Mouse (Mus musculus): ENCODE results near the gene Olfr1350. TPM values are rescaled to one million over a fixed set of nuclear protein-coding genes. Genes with fewer than 3 reads are reported as not detected.
"Not testable (repeated sequence)": the region's sequence is repeated elsewhere in the genome, so short reads cannot be mapped to it uniquely, and the experiment has no call there.

Gene Olfr1350
- polyA plus RNA-seq (2015; fragmentation: Nextera tagmentation; extraction: Ambion mirVana): not detected in 2 replicates

- peaks cover 14% of the 10 kb centered on the region for H3K9me3 ChIP-seq
- no peak within 1 kb of the TSS for H3K4me3 ChIP-seq
- H3K36me3 ChIP-seq: no peaks in the 10 kb centered on the region
- H3K4me1 ChIP-seq (replicated peaks): no peaks in the 10 kb centered on the region
- no peak for ATAC-seq (ENCODE audit: low FRiP score)
- no peak within 1 kb of the TSS for H3K4me2 ChIP-seq
- H3K27ac ChIP-seq: no peak within 1 kb of the TSS
- H3K9ac ChIP-seq: no peak within 1 kb of the TSS
- no peaks in the 10 kb centered on the region for H3K27me3 ChIP-seq
Measured at GRCm38 (mm10) chr7:6564541-6564940, at the start of gene Olfr1350. Gene Olfr1350, plus strand, starts transcription at chr7:6564841.

GRCm38 (mm10) chr7:6521666-6522065 is 43.0 kb upstream of the Olfr1350 start:
- no peak for ATAC-seq (ENCODE audit: low FRiP score)
- no peak overlapping the region for H3K27ac ChIP-seq
- H3K27me3 ChIP-seq: no peaks in the 10 kb centered on the region
- H3K4me3 ChIP-seq: no peak overlapping the region
- H3K9me3 ChIP-seq: peaks cover under 1% of the 10 kb centered on the region; the same call in 1 of the 2 replicates
- no peak overlapping the region for H3K9ac ChIP-seq
- 40% methylated on average over 1 of the region's 1 CpGs for WGBS
- no peaks in the 10 kb centered on the region for H3K4me1 ChIP-seq (replicated peaks)
- no peaks in the 10 kb centered on the region for H3K36me3 ChIP-seq
- H3K4me2 ChIP-seq: no peak overlapping the region

GRCm38 (mm10) chr7:6522850-6523249 is 41.8 kb upstream of the Olfr1350 start, which contains the start of gene Olfr1349:
Gene Olfr1349, minus strand, starts transcription at chr7:6522950.
- Histone ChIP-seq H3K27ac (no peak within 1 kb of the TSS), H3K9ac (no peak within 1 kb of the TSS), H3K4me1 (replicated peaks) (no peaks in the 10 kb centered on the region), H3K9me3 (peaks cover 3% of the 10 kb centered on the region; the same call in 1 of the 2 replicates), H3K36me3 (no peaks in the 10 kb centered on the region), H3K4me2 (no peak within 1 kb of the TSS), H3K4me3 (no peak within 1 kb of the TSS), H3K27me3 (no peaks in the 10 kb centered on the region)
- no peak for ATAC-seq (ENCODE audit: low FRiP score)
- 80% methylated on average over 5 of the region's 5 CpGs for WGBS

DNA sequence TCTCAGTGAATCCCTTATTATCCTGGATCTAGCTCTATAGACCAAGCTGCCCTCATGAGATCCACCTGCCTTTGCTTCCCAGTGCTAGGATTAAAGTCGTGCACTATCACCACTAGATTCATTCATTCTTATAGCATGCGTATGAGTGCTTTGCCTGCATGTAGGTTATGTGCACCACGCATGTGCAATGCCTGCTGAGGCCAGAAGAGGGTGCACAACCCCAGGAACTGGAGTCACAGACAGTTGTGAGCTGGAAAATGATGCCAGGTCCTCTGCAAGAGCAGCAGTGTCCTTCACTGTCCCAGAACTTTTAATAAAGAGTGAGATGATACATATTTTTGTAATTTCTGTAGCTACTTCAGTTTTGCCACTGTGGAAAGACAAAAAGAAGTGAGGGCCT is 39.6 kb upstream of the Olfr1350 start:
- Histone ChIP-seq H3K9ac (no peak overlapping the region), H3K36me3 (no peaks in the 10 kb centered on the region), H3K27ac (no peak overlapping the region), H3K27me3 (no peaks in the 10 kb centered on the region), H3K4me1 (replicated peaks) (no peaks in the 10 kb centered on the region), H3K4me2 (no peak overlapping the region), H3K4me3 (no peak overlapping the region), H3K9me3 (peaks cover 3% of the 10 kb centered on the region; the same call in 1 of the 2 replicates)
- no peak for ATAC-seq (ENCODE audit: low FRiP score)
- WGBS: 66% methylated on average over 3 of the region's 3 CpGs

DNA sequence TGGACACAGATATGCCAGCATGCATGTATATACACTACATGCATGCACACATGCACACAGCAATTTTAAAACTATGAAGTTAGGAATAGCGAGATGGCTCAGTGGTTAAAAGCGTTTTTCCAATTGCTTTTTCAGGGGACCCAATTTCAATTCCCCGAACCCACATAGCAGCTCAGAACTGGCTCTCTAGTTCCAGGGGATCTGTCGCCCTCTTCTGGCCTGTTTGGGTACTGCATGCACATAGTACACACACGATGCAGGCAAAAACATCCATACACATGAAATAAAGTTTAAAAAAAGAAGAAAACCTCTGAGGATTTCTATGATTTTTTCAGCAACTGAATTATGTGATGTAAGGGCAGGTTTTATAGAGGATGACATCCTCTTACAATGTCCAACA is 38.5 kb upstream of the Olfr1350 start:
- Histone ChIP-seq H3K4me1 (replicated peaks) (no peaks in the 10 kb centered on the region), H3K27ac (no peak overlapping the region), H3K27me3 (no peaks in the 10 kb centered on the region), H3K36me3 (no peaks in the 10 kb centered on the region), H3K9me3 (peaks cover 3% of the 10 kb centered on the region; the same call in 1 of the 2 replicates), H3K4me3 (no peak overlapping the region), H3K9ac (no peak overlapping the region), H3K4me2 (no peak overlapping the region)
- no peak for ATAC-seq (ENCODE audit: low FRiP score)
- 68% methylated on average over 5 of the region's 5 CpGs for WGBS

- H3K4me2 ChIP-seq: no peak overlapping the region
- H3K9me3 ChIP-seq: no peaks in the 10 kb centered on the region
- no peaks in the 10 kb centered on the region for H3K27me3 ChIP-seq
- no peak overlapping the region for H3K27ac ChIP-seq
- H3K4me3 ChIP-seq: no peak overlapping the region
- H3K9ac ChIP-seq: no peak overlapping the region
- 58% methylated on average over 8 of the region's 8 CpGs for WGBS
- peak; percentile 57 for ATAC-seq (ENCODE audit: low FRiP score)
- no peaks in the 10 kb centered on the region for H3K4me1 ChIP-seq (replicated peaks)
- H3K36me3 ChIP-seq: no peaks in the 10 kb centered on the region
Measured at GRCm38 (mm10) chr7:6586096-6586759, 21.6 kb downstream of the Olfr1350 start.

DNA sequence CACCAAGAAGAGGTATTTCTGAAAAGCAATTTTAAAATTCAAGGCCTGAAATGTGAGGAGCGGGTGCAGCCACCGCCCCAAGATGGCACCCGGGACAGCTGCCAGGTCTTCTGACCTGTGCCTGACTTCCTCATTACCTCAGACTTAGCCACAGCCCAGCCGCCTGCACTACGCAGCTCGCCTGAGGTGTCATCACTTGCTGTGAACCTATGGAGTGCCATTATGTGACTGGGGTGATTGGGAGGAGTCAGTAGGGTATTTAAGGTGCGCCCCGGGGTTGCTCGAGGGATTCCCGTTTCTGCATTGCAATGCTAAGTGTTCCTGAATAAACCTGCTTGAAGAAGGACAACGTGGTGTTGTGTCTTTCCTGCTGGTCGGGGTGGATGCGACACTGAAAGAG is 24.1 kb downstream of the Olfr1350 start:
- H3K4me1 ChIP-seq (replicated peaks); H3K36me3 ChIP-seq; H3K9me3 ChIP-seq; H3K4me2 ChIP-seq; H3K9ac ChIP-seq; H3K27me3 ChIP-seq; H3K27ac ChIP-seq; ATAC-seq (ENCODE audit: low FRiP score); H3K4me3 ChIP-seq: not testable (repeated sequence)
- WGBS: 88% methylated on average over 13 of the region's 13 CpGs

GRCm38 (mm10) chr7:6603331-6603730 is 38.7 kb downstream of the Olfr1350 start:
- peaks cover 16% of the 10 kb centered on the region for H3K9me3 ChIP-seq
- no peak overlapping the region for H3K4me3 ChIP-seq
- H3K27ac ChIP-seq: no peak overlapping the region
- no peak overlapping the region for H3K4me2 ChIP-seq
- H3K9ac ChIP-seq: no peak overlapping the region
- no peak for ATAC-seq (ENCODE audit: low FRiP score)
- WGBS: 92% methylated on average over 9 of the region's 9 CpGs
- no peaks in the 10 kb centered on the region for H3K27me3 ChIP-seq
- no peaks in the 10 kb centered on the region for H3K4me1 ChIP-seq (replicated peaks)
- H3K36me3 ChIP-seq: no peaks in the 10 kb centered on the region

Other genes starting within 250 kb of the Olfr1350 start
- gene Zfp583, start 233.6 kb upstream of the Olfr1350 start, polyA plus RNA-seq (2015; fragmentation: Nextera tagmentation; extraction: Ambion mirVana): 13.0 and 15.7 TPM in 2 replicates
- gene Gm3854, start 221.1 kb upstream of the Olfr1350 start, polyA plus RNA-seq (2015; fragmentation: Nextera tagmentation; extraction: Ambion mirVana): 6.7 and 9.0 TPM in 2 replicates
- gene Zfp78, start 201.6 kb upstream of the Olfr1350 start, polyA plus RNA-seq (2015; fragmentation: Nextera tagmentation; extraction: Ambion mirVana): 3.6 and 4.2 TPM in 2 replicates
- 16.2 and 17.0 TPM in 2 replicates for gene Zfp28, start 181.5 kb upstream of the Olfr1350 start, polyA plus RNA-seq (2015; fragmentation: Nextera tagmentation; extraction: Ambion mirVana)
- 3.7 and 4.2 TPM in 2 replicates for gene Smim17, start 166.1 kb upstream of the Olfr1350 start, polyA plus RNA-seq (2015; fragmentation: Nextera tagmentation; extraction: Ambion mirVana)
- gene Gm20715, start 154.6 kb upstream of the Olfr1350 start, polyA plus RNA-seq (2015; fragmentation: Nextera tagmentation; extraction: Ambion mirVana): 0.09 TPM in 2 replicates
- not detected in 2 replicates for gene Olfr1344, start 126.2 kb upstream of the Olfr1350 start, polyA plus RNA-seq (2015; fragmentation: Nextera tagmentation; extraction: Ambion mirVana)
- 0.03 TPM in 1 of 2 replicates, not detected in the other for gene Olfr1336, start 108.7 kb upstream of the Olfr1350 start, polyA plus RNA-seq (2015; fragmentation: Nextera tagmentation; extraction: Ambion mirVana)
- gene Olfr1346, start 97.7 kb upstream of the Olfr1350 start, polyA plus RNA-seq (2015; fragmentation: Nextera tagmentation; extraction: Ambion mirVana): not detected in 2 replicates
- gene Olfr5, start 77.9 kb upstream of the Olfr1350 start, polyA plus RNA-seq (2015; fragmentation: Nextera tagmentation; extraction: Ambion mirVana): not detected in 2 replicates
- gene Olfr1347, start 65.1 kb upstream of the Olfr1350 start, polyA plus RNA-seq (2015; fragmentation: Nextera tagmentation; extraction: Ambion mirVana): not detected in 2 replicates
- gene Olfr1348, start 56.1 kb upstream of the Olfr1350 start, polyA plus RNA-seq (2015; fragmentation: Nextera tagmentation; extraction: Ambion mirVana): not detected in 2 replicates
- not detected in 2 replicates for gene Olfr1349, start 41.9 kb upstream of the Olfr1350 start, polyA plus RNA-seq (2015; fragmentation: Nextera tagmentation; extraction: Ambion mirVana)
- 2.6 and 3.9 TPM in 2 replicates for gene Zim1, start 131.6 kb downstream of the Olfr1350 start, polyA plus RNA-seq (2015; fragmentation: Nextera tagmentation; extraction: Ambion mirVana)
- gene Peg3, start 165.6 kb downstream of the Olfr1350 start, polyA plus RNA-seq (2015; fragmentation: Nextera tagmentation; extraction: Ambion mirVana): 69.9 and 77.2 TPM in 2 replicates
- 28.7 and 30.2 TPM in 2 replicates for gene Usp29, start 165.7 kb downstream of the Olfr1350 start, polyA plus RNA-seq (2015; fragmentation: Nextera tagmentation; extraction: Ambion mirVana)